Mouse (Mus musculus) ovary, postnatal 10 days (tissue): ENCODE results near the gene Zxdb.
"Not testable (repeated sequence)": the region's sequence is repeated elsewhere in the genome, so short reads cannot be mapped to it uniquely, and the experiment has no call there.

Experiments used
- DNase-seq: peaks from one replicate; pipeline ENCODE4 v3.0.0; 2022; ENCODE audit warnings: low spot score

Gene Zxdb

GRCm38 (mm10) chrX:94724192-94724971 is at the start of gene Zxdb:
Gene Zxdb (plus strand): TSS chrX:94724569.
- not testable (repeated sequence) for DNase-seq

GRCm38 (mm10) chrX:94674977-94675376 is 49.4 kb upstream of the Zxdb start:
- DNase-seq: no peak

DNA sequence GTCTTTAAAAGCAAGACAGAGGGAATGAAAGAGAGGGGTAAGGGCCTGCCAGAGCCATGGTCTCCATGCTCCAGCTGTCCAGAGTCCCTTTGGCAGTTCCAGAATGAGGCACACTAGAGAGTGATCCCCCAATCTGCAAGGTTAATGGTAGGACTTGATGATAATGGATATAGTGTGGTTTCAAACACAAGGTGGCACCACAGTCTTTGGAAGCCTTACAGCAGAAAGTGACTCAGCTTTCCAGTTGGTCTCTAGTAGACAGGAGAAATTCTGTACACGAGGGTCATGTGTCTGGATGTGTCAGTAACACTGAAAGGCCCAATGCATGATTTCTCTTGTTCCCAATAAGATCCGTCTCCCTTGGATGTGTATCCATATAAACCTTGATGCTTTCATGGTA is 42.8 kb upstream of the Zxdb start:
- not testable (repeated sequence) for DNase-seq

DNA sequence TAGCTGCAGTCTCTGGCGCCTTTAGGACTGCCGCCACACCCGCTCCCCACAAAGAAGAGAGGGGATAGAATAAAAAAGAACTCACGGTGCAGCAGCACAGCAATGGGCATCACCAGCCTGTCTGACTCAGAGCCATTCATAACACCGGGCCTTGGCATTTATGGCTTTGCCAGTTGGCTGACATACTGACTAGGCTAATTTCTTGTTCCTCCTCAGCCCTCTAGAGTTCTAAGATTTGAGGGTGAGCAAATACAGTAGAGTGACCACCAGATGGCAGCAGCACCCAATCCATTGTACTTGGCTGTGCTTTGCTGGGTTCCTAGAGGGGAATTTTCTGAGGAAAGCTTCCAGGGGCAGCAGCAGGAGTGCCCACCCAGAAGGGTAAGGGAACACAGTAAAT is 34.8 kb upstream of the Zxdb start:
- not testable (repeated sequence) for DNase-seq

- not testable (repeated sequence) for DNase-seq
These were observed 17.7 kb upstream of the Zxdb start for GRCm38 (mm10) chrX:94706676-94707075.

GRCm38 (mm10) chrX:94709752-94710151 is 14.6 kb upstream of the Zxdb start:
- DNase-seq: not testable (repeated sequence)

DNA sequence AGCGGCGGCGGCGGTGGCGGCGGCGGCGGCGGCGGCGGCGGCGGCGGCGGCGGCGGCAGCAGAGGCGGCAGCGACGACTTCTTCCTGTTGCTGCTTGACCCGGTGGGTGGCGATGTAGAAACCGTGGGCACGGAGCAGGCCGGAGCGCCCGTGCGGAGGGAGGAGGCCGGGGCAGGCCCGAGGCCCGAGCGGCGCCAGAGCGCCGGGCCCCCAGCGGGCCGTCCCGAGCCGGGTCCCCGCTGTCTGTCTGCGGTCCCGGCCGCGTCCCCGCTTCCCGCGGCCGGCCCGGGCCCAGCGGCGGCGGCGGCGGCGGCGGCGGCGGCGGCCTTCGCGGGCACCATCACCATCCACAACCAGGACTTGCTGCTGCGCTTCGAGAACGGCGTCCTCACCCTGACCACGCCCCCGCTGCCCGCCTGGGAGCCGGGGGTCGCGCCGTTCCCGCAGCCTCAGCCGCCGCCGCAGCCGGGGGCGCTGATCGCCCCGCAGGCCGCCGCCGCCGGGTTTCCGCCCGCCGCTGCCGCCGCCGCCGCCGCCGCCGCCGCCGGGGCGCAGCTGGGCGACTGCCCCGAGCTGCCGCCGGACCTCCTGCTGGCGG is 702 bp downstream of the Zxdb start:
- DNase-seq: not testable (repeated sequence)

DNA sequence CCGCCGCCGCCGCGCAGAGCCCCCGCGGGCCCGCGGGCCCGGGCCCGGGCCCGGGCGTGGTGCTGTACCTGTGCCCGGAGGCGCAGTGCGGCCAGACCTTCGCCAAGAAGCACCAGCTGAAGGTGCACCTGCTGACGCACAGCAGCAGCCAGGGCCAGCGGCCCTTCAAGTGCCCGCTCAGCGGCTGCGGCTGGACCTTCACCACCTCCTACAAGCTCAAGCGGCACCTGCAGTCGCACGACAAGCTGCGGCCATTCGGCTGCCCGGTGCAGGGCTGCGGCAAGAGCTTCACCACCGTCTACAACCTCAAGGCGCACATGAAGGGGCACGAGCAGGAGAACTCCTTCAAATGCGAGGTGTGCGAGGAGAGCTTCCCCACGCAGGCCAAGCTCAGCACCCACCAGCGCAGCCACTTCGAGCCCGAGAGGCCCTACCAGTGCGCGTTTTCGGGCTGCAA is 1.3 kb downstream of the Zxdb start:
- not testable (repeated sequence) for DNase-seq

GRCm38 (mm10) chrX:94731596-94731995 is 7.2 kb downstream of the Zxdb start:
- no peak for DNase-seq

GRCm38 (mm10) chrX:94753733-94754132 is 29.4 kb downstream of the Zxdb start:
- no peak for DNase-seq

DNA sequence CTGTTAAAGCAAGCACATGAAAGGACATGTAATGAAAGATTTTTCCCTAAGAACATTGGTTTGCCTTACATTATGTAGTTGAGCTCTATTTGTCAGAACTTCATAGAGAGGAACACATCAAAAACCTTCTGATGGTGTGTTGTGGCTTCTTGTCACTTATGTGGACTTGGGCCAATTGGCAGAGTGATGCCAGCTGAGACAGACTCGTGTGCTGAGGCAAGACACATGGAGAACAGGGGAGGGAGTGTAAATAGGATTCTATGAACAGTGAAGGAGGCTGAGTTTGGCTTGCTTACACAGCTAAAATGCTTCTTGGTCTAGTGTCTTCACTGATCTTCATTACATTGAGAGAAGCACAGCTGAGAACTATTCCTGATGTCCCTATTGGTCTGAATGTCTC is 35.6 kb downstream of the Zxdb start:
- no peak for DNase-seq

GRCm38 (mm10) chrX:94773876-94774275 is 49.5 kb downstream of the Zxdb start:
- DNase-seq: no peak
